In genomic region chrX:167208978-167209754, GRCm38 (mm10) we compare ENCODE assay signal across 8 mouse cellular contexts. TPM values are rescaled to one million over a fixed set of nuclear protein-coding genes. Genes with fewer than 3 reads are reported as not detected.
DNase-seq lines count a peak whose midpoint lies in the region; ATAC-seq lines count a peak whose summit lies in the region.

TSS of gene Tmsb4x (minus strand) at chrX:167209315.

- no peaks in the 10 kb centered on the region for H3K9me3 ChIP-seq in hindbrain, embryonic 14.5 days (ENCODE audit: control insufficient read depth, low read length)

- peak within 1 kb of the TSS; percentile 91 for H3K9ac ChIP-seq in hindbrain, embryonic 14.5 days

- peaks cover 15% of the 10 kb centered on the region; the same call in 1 of the 2 replicates for H3K4me1 ChIP-seq in hindbrain, embryonic 14.5 days (replicated peaks; ENCODE audit: control insufficient read depth, insufficient read depth, low read length)

- H3K4me3 ChIP-seq in hindbrain, embryonic 14.5 days (replicated peaks; ENCODE audit: low read length), result peak within 1 kb of the TSS; percentile 63

- H3K27me3 ChIP-seq in hindbrain, embryonic 14.5 days (ENCODE audit: control insufficient read depth, insufficient read depth, low read length), result peaks cover 11% of the 10 kb centered on the region; the same call in 1 of the 2 replicates

- WGBS in hindbrain, embryonic 14.5 days, result 18% methylated on average over 38 of the region's 39 CpGs

- ATAC-seq in hindbrain, embryonic 14.5 days (ENCODE audit: low FRiP score), result peak; percentile 93

- H3K36me3 ChIP-seq in hindbrain, embryonic 14.5 days (replicated peaks; ENCODE audit: control insufficient read depth, insufficient read depth), result peaks cover 12% of the 10 kb centered on the region

- peak within 1 kb of the TSS; percentile 65 for H3K4me2 ChIP-seq in hindbrain, embryonic 14.5 days (replicated peaks)

- H3K27ac ChIP-seq in hindbrain, embryonic 14.5 days, result peak within 1 kb of the TSS; percentile 95

- peak; percentile 87 for DNase-seq in R1 (ENCODE audit: low read depth, low spot score)
- peak; percentile 75 to 76 for DNase-seq in cerebellum, postnatal 36 days
- peak; percentile 80 to 82 for DNase-seq in frontal cortex, postnatal 36 days (ENCODE audit: low spot score in 2 of 2)
- peak; percentile 89 for DNase-seq in hindbrain, embryonic 14.5 days (ENCODE audit: low spot score)
- DNase-seq in left cerebral cortex, adult 18-20 months (ENCODE audit: low spot score in 2 of 2), result peak; percentile 70 to 78
- peak; percentile 91 to 92 for DNase-seq in lung, postnatal 4 days
- peak; percentile 90 for DNase-seq in retina, postnatal 1 day
- DNase-seq in urinary bladder, adult 18-20 months (ENCODE audit: low spot score in 2 of 2), result peak; percentile 78 to 79

RNA-seq across cellular contexts. Expression of gene Tmsb4x, which starts in this region (rescaled TPM):
- polyA plus RNA-seq in hindbrain, embryonic 14.5 days (2014; fragmentation: Nextera tagmentation; extraction: Ambion mirVana), result 4,629 and 5,303 TPM in 2 replicates
- 100 to 1,000 TPM; 959 to 978 TPM for total RNA-seq in left cerebral cortex, adult 18-20 months (2021)

Comparison
In these comparisons a context has a peak if more than half of its experiments do, and no peak if none do; other contexts are left out.
1. Peak in every context shown above with its lines: DNase-seq, ATAC-seq, H3K4me3 ChIP-seq and H3K27ac ChIP-seq.